Mouse (Mus musculus) liver, adult 10 weeks (tissue): Measurements from ENCODE around the gene Vmn2r18. TPM values are rescaled to one million over a fixed set of nuclear protein-coding genes. Genes with fewer than 3 reads are reported as not detected.

ENCODE experiments used
- polyA plus RNA-seq: library from polyadenylated mRNA; stranded (reverse); fragments of 350-450 nt; fragmentation: Illumina TruSeq; extraction: RNeasy Lipid Tissue Mini Kit (QIAGEN cat#74804); gene quantifications from one replicate; pipeline ENCODE4 v1.2.3, GENCODE M21; 2014; ENCODE audit warnings: low read depth, low replicate concordance

The Vmn2r18 gene
- polyA plus RNA-seq = not detected

DNA sequence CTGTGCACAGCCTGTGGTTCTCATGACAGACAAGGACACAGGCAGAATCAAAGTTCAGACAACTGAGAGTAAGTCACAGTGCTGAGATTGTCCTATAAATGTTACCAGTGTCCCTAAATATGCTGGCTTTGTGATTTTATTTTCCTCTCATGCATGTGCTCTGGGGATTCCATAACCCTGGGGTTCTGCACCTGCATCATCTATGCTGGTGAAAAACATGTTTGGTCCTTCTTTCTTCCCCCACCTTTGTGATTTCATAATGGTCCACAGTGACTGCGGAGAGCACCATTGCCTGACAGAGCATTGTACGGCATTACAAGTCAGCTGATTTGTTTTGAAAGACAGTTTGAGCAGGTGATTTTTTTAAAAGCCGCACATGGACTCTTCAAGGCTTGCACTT lies at the start of gene Vmn2r18:
TSS of gene Vmn2r18 (minus strand) at position 101 of the 400 bp plus-strand sequence.

DNA sequence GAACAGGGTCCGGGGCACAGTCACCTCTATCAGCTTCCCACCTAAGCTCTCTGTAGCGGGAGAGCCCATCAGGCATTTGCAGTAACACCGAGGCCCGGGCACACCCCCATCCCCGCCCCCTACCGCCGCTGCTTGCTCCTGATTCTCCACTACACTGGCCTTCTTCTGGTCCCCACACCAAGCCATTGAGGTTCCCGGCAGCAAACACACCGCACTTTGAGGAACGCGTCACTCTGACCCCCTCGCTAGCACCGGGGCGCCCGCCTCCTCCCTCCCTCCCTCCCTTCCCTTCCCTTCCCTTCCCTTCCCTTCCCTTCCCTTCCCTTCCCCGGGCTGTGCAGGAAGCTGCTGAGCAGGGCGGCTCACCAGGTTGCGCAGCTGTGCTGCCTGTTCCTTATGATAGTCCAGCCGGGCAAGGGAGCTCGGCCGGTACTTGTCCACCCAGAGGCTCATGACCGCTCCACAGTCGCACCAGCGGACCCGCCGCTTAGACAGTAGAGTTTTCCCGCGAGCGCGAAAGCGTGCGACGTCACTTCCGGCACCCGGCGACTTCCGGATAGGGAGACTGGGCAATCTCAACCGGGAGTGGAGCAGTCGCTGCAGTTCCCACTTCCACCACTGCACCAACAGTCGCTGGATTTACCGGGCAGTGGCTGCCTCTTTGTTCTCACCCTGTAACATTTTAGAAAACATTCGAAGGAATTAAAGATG lies 45.0 kb upstream of the Vmn2r18 start, which contains the start of gene Rfc3:
TSS of gene Rfc3 (minus strand) at position 543 of the 711 bp plus-strand sequence.

Other genes starting within 250 kb of the Vmn2r18 start
- gene Gm42906, start 177.9 kb downstream of the Vmn2r18 start, polyA plus RNA-seq = not detected
- gene Rfc3, start 45.2 kb upstream of the Vmn2r18 start, polyA plus RNA-seq = 5.5 TPM